Mouse (Mus musculus) urinary bladder, postnatal 4 days (tissue): ENCODE data around the gene Klhl7.

ENCODE experiments used
- DNase-seq, 2 experiments: peaks; one replicate each; pipeline ENCODE4 v3.0.0; 2021 to 2022; ENCODE audit warnings: low spot score in 2 of 2

Klhl7 gene

DNA sequence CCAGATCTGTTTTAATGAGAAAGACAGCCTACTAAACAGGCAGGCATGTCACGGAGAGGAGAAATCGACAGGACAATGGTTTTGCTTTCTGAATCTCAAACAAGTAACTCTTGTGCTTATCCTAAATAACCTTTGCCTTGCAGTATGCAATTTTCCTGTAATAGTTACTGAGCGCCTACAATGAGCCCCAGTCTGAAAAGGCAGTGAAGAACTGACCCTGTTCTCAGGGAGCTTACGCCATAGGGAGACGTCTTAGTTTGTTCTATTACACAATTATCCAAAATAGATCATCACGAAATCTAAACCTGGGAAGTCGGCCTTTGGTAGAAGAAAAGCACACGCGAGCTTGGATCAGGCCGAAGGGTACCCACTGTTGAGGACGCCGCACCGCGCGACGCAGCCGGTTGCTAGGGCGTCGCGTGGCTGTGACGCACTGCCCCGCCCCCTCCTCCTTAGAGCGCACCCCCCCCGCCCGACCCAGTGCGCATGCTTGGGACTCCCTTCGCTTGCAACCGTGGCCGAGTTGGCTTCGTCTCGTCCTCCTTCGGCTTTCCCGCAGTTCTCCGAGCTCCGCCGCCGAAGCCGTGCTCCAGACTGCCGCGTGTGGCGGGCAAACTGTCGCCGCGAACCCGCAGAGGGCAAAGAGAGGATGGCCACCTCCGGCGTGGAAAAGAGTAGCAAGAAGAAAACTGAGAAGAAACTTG lies at the start of gene Klhl7:
TSS of gene Klhl7 (plus strand) at position 500 of the 704 bp plus-strand sequence.
- DNase-seq, result peak; percentile 79 to 86

- peak in 1 of 2 experiments; percentile 22 for DNase-seq
Observed at GRCm38 (mm10) chr5:24051755-24052675, 48.4 kb upstream of the Klhl7 start.

DNA sequence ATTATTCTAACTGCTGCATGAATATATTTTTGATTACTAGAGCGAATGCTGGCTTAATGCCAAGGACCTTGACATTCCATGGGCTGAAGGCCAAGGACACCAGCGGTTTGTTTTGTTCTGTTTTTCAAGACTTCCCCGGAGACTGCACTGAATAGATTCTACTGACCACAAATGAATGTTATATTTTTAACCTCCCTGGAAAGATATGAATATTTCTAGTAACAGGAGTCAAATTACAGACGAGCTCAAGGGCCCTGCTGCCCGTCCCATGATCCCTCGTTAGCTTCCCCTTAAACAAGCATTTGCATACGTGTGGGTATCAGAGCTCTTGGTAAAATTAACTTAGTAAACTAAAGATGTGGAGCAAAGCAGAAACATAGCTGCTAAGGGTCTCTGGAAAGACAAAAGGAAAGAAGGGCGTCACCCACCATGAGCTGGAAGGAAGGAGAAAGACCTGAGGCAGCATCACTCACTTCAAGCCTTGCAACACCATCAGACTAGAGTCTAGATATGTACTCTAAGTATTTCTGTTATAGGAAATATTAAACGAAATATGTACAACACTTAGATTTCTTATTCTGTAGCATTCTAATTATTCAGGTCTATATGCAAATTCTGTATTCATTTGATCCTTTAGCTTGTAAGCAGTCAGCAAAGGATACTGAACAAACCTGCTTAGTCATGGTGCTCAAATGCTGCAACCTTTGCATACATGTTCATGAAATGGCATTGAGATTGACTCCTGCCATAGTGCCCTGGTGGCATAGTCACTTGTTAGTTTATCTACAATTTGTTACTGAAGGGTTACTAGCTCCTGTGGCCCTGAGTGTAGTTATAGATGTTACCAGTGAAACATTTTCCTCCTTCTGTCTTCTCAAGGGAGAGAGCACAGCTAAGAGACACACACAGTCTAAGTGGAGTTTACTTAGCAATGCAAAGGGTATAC lies 46.9 kb upstream of the Klhl7 start:
- DNase-seq, result no peak

DNA sequence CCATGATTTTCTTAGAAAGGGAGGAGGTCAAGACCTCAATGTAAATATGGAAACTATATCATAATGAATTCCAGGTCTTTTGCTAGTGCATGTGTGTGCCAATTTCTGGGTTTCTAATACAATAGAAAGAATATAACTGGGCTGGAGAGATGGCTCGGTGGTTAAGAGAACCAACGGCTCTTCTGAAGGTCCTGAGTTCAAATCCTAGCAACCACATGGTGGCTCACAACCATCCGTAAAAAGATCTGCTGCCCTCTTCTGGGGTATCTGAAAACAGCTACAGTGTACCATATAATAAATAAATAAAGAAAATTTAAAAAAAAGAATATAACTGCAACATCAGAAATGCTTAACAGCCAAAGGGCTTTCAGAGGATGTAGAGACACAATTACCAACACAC lies 46.0 kb upstream of the Klhl7 start:
- no peak for DNase-seq

- no peak for DNase-seq
Observed at GRCm38 (mm10) chr5:24056865-24057264, 43.5 kb upstream of the Klhl7 start.

- no peak for DNase-seq
Observed at GRCm38 (mm10) chr5:24057592-24057991, 42.8 kb upstream of the Klhl7 start.

DNA sequence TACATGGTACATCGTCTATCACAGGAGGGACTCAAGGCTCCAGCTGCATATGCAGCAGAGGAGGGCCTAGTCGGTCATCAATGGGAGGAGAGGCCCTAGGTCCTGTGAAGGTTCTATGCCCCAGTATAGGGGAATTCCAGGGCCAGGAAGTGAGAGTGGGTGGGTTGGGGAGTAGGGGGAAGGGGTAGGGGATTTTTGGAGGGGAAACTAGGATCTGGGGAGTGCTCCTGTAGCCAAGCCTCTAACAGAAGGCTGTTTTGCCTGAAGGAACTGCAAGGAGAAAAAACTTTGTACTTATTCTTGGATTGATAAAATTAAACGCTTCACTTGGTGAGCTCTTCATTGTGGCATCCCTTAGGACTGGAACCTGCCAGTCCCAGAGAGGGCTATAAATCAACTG lies 39.5 kb upstream of the Klhl7 start:
- no peak for DNase-seq

DNA sequence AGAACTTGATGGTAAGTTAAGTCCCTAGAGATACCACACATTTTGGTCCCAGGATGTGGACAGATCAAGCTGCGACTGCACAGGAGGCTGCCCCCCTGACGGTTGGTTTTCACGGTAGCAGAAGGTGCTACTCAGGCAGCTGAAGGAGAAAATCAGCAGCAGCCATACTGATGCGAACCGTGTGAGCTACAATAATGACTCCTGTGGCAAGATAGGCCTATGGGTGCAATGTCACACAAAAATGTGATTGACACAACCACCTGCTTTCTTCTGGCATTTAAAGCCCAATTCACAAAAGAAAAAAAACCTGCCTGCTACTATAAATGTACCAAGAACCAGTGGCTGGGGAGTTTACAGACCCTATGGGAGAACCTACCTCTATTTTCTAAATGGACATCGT lies 37.4 kb upstream of the Klhl7 start:
- no peak for DNase-seq

DNA sequence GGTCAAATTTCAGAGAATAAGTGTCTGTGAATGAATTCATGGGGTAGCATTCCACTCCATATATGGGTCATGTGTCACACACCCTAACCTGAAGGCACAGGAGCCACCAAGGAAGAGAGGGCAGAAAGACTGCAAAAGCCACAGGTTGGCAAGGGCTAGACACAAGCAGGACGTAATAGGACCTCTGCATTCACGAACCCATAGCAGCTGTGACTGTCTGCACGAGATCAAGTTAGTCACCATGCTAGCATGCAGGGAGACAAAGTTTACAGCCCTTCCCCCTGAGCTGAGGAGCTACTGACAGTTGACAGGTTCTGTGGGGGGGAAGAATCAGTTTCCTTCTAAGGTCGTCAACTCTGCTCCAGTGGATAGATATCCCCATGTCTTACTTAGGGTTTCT lies 36.9 kb upstream of the Klhl7 start:
- DNase-seq, result peak in 1 of 2 experiments; percentile 23

GRCm38 (mm10) chr5:24068955-24069354 lies 31.4 kb upstream of the Klhl7 start:
- no peak for DNase-seq

GRCm38 (mm10) chr5:24072031-24072430 lies 28.4 kb upstream of the Klhl7 start:
- DNase-seq, result no peak

- peak; percentile 64 to 71 for DNase-seq
Observed at GRCm38 (mm10) chr5:24076986-24077718, 23.3 kb upstream of the Klhl7 start.

DNA sequence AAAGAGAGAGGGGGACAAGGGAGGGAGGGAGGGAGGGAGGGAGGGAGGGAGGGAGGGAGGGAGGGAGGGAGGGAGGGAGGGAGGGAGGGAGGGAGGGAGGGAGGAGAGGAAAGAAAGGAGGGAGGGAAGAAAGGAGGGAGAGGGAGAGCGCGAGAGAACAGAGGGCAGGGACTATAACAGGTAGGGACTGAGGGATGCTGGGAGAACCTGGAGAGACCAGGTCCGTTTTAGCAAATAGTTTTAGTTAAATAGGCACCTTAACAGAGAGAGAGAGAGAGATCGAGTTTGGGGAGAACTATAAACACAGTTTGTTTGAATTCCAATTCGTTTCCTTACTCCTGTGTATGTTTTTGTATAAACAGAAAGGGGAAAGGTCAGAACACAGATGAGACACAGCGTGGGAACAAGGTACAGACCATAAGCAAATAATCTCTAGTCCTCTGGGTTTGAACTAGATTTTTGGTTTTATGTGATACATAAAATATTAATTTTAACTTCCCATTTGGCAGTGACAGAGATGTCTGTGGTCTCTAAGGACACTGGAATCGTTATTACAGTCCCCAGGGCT lies 22.6 kb upstream of the Klhl7 start:
- no peak for DNase-seq

DNA sequence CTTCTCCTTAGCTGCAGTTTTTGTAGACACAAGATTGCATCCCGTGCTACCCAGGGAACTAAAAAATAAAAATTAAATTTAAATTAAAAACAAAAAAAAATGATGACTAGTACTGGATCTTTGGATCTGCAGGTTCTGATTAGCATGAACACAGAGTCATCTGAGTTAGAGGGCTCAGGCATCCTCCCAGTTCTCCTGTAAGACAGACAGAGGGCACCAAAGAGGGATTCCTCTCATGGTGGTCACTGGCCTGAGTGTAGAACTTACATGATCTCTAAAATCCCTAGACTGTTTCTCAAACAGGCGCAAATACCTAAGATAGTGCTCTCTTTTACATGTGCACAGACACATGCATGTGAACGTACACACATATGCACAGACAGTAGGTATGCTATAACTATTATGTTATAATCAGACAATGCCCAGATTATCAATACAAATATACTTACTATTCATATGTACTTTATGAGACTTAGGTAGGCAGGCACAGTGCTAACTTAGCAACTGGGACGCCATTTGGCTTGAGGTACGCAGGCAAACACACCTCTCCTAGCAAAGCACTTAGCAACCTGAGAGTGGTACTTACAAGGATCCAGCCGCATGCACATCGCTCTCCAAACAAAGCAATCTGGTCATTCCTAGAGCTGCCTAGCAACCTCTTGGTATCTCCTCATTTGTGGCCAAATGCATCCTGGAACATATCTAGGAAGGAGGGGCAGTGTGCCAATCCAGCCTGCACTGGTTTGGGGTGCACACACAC lies 21.8 kb upstream of the Klhl7 start:
- no peak for DNase-seq

GRCm38 (mm10) chr5:24080826-24081225 lies 19.6 kb upstream of the Klhl7 start:
- no peak for DNase-seq

DNA sequence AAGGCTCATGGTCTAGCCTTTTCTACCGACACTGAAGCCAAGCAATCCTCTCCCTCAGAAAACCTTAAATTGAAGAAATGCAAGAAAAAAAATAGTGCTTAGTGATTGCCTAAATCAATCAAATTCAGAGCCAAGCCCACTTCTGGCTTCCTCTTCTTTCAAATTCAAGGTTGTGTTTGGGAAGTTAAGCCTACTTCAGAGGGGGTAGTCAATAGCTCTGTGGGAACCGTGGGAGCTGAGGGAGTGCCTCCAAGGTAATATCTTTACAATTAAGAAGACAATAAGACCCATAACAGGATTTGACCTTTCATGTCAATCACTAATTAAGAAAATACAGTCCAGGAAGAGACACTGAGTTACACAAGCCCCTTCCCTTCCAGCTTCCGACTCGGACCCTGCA lies 15.6 kb upstream of the Klhl7 start:
- no peak for DNase-seq

DNA sequence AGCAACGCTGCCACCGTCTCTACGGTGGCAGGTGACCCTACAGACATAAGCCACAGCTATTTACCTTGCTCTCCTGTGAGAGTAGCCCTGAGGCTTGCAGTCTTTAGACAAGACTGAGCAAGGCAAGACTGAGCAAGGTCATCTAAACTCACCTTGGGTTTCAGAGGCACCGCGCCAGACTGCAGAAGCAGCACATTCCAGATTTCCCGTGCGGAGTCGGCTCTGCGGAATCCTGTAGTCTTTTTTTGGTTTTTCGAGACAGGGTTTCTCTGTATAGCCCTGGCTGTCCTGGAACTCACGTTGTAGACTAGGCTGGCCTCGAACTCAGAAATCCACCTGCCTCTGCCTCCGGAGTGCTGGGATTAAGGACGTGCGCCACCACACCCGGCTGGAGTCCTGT lies 14.2 kb upstream of the Klhl7 start:
- DNase-seq, result no peak

DNA sequence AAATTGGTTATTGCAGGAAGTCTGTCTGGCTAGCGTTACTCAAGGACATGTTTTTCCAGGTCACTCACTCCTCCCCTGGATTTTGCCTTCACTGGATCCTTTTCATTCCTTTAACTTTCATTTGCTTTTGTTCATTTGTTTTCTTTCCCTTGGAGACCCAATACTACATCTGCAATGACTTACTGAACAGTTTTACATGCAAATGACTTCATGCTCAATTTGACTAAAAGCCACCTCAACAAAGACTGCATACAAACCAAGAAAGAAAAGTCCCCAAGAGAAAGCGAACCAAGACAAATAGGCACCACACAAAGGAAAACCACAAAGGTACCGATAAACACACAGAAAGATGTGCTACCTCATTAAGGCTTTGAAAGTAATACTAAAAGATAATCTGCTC lies 13.5 kb upstream of the Klhl7 start:
- no peak for DNase-seq

GRCm38 (mm10) chr5:24088451-24088850 lies 12.0 kb upstream of the Klhl7 start:
- DNase-seq, result no peak

DNA sequence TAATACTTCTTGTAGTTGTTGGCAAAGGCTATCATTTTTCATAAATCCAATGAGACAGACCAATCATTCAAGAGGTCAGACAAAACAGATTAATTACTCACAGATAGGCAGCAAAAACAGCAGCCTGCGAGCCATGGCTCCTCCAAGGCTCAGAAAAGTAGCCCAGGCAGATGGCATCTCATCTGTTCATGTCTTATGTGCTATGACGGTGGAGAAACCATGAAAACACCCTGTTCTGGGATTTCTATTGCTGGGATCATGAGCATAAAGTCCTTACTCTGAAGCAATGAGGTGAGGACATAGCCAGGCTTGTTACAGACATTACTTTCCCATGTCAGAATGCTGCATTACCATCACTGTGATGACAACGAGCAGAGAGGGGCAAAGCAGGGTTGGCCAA lies 7.9 kb upstream of the Klhl7 start:
- DNase-seq, result no peak
